Mouse (Mus musculus): ENCODE measurements at regions not wholly inside any gene's neighbourhood (a gene's known extent, or its start where the extent isn't known, plus 50 kb on each side); places are given as distances from the start of the nearest gene placed in this dataset.

GRCm38 (mm10) chr5:73758534-73758933 lies 107.4 kb downstream of the Spata18 start:
- TF ChIP-seq POU5F1 (IDR thresholded peaks at IDR 0.05; ENCODE audit: borderline replicate concordance, low read length), result no peak
- no peaks in the 10 kb centered on the region for H3K27me3 ChIP-seq (ENCODE audit: insufficient read depth, low read length)
- no peaks in the 10 kb centered on the region for H3K36me3 ChIP-seq (ENCODE audit: insufficient read depth, low read length)
- H3K4me1 ChIP-seq (replicated peaks; ENCODE audit: low read depth, low read length), result no peaks in the 10 kb centered on the region
- H3K9me3 ChIP-seq (ENCODE audit: low read length), result no peaks in the 10 kb centered on the region
- no peak overlapping the region for H3K4me3 ChIP-seq (replicated peaks; ENCODE audit: low read length)

DNA sequence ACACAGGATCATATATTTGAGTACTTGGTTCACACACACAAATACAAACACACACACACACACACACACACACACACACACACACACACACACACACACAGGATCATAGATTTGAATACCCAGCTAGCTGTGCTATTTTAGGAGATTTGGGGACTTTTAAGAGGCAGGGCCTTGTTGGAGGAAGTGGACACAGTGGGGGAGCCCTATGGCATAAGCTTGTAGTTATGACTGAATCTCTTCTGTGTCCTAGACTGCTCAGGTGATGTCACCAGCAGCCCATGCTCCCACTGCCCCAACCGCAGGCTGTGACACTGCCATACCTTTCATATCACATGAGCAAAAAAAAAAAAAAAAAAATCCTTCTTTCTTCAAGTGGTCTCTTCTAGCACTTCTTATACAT lies 110.1 kb downstream of the Spata18 start:
- Histone ChIP-seq H3K36me3 (ENCODE audit: insufficient read depth, low read length) (no peaks in the 10 kb centered on the region), H3K9me3 (ENCODE audit: low read length) (no peaks in the 10 kb centered on the region), H3K4me1 (replicated peaks; ENCODE audit: low read depth, low read length) (no peaks in the 10 kb centered on the region), H3K4me3 (replicated peaks; ENCODE audit: low read length) (no peak overlapping the region), H3K27me3 (ENCODE audit: insufficient read depth, low read length) (no peaks in the 10 kb centered on the region)
- no peak for TF ChIP-seq NANOG (IDR thresholded peaks at IDR 0.05; ENCODE audit: borderline replicate concordance, low read length)
- TF ChIP-seq CTCF (conservative IDR thresholded peaks at IDR 0.05; ENCODE audit: low read length), result no peak
- no peak for TF ChIP-seq POU5F1 (IDR thresholded peaks at IDR 0.05; ENCODE audit: borderline replicate concordance, low read length)

DNA sequence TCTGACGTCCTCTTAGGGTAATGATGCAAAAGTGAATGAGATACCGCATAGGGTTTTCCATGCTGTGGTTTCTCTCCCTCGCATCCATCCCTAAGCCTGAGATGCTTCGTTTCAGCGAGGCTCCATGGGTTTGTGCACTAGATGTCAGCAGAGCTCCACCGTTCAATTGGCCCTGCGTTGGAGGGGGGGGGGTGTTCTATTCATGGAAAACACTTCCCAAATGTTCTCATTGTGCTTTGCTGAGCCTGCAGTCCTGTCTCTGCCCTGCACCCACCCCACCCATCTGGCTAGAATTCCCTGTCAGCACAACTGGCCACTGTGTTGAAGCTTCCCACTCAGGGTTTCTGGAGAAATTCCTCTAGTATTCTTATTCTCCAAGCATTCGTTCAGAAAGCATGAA lies 110.5 kb downstream of the Spata18 start:
- Histone ChIP-seq H3K36me3 (ENCODE audit: insufficient read depth, low read length) (no peaks in the 10 kb centered on the region), H3K9me3 (ENCODE audit: low read length) (no peaks in the 10 kb centered on the region), H3K4me1 (replicated peaks; ENCODE audit: low read depth, low read length) (no peaks in the 10 kb centered on the region), H3K4me3 (replicated peaks; ENCODE audit: low read length) (no peak overlapping the region), H3K27me3 (ENCODE audit: insufficient read depth, low read length) (no peaks in the 10 kb centered on the region)
- TF ChIP-seq CTCF (conservative IDR thresholded peaks at IDR 0.05; ENCODE audit: low read length), result no peak
- no peak for TF ChIP-seq POU5F1 (IDR thresholded peaks at IDR 0.05; ENCODE audit: borderline replicate concordance, low read length)
- TF ChIP-seq NANOG (IDR thresholded peaks at IDR 0.05; ENCODE audit: borderline replicate concordance, low read length), result no peak

DNA sequence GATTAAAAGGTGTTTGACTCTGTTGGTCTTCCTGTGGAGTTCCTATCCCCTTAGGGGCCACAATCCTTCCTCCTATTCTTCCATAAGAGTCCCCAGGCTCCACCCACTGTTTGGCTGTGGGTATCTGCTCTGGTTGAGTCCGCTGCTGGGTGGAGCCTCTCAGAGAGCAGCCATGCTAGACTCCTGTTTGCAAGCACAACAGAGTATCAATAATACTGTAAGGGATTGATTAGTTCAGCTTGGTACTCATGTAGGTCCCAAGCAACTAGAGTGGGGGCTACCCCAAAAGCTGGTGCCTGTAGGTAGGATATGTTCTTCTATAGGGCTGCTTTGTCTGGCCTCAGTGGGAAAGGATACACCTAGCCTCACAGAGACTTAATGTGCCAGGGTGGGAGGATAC lies 113.0 kb downstream of the Spata18 start:
- Histone ChIP-seq H3K4me3 (replicated peaks; ENCODE audit: low read length) (no peak overlapping the region), H3K4me1 (replicated peaks; ENCODE audit: low read depth, low read length) (no peaks in the 10 kb centered on the region), H3K27me3 (ENCODE audit: insufficient read depth, low read length) (no peaks in the 10 kb centered on the region), H3K9me3 (ENCODE audit: low read length) (no peaks in the 10 kb centered on the region), H3K36me3 (ENCODE audit: insufficient read depth, low read length) (no peaks in the 10 kb centered on the region)
- TF ChIP-seq POU5F1 (IDR thresholded peaks at IDR 0.05; ENCODE audit: borderline replicate concordance, low read length), result no peak
- no peak for TF ChIP-seq CTCF (conservative IDR thresholded peaks at IDR 0.05; ENCODE audit: low read length)
- TF ChIP-seq NANOG (IDR thresholded peaks at IDR 0.05; ENCODE audit: borderline replicate concordance, low read length), result no peak

GRCm38 (mm10) chr5:73765466-73765865 lies 114.3 kb downstream of the Spata18 start:
- H3K4me3 ChIP-seq (replicated peaks; ENCODE audit: low read length), result no peak overlapping the region
- TF ChIP-seq NANOG (IDR thresholded peaks at IDR 0.05; ENCODE audit: borderline replicate concordance, low read length) (no peak), POU5F1 (IDR thresholded peaks at IDR 0.05; ENCODE audit: borderline replicate concordance, low read length) (no peak)
- no peaks in the 10 kb centered on the region for H3K36me3 ChIP-seq (ENCODE audit: insufficient read depth, low read length)
- H3K27me3 ChIP-seq (ENCODE audit: insufficient read depth, low read length), result no peaks in the 10 kb centered on the region
- H3K9me3 ChIP-seq (ENCODE audit: low read length), result no peaks in the 10 kb centered on the region
- H3K4me1 ChIP-seq (replicated peaks; ENCODE audit: low read depth, low read length), result no peaks in the 10 kb centered on the region

DNA sequence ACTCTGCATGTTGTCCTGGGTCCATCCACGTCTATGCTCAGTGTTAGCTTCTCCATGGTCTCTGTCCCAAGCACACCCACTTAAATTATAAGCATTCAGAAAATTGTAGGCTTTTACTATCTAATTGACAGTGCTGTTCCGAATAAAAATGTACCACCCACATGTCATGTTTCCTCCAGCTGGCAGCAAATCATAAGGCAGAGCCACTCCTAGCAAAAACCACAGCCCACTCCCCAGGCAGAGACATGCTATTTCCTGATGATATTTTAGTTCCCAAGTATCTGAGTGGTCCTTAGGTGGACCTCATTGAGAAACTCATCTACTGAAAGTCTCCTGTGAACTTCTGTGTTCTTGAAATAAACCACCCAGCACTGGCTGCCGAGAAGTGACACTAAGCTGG lies 117.1 kb downstream of the Spata18 start:
- peaks cover under 1% of the 10 kb centered on the region for H3K9me3 ChIP-seq (ENCODE audit: low read length)
- no peak overlapping the region for H3K4me3 ChIP-seq (replicated peaks; ENCODE audit: low read length)
- H3K36me3 ChIP-seq (ENCODE audit: insufficient read depth, low read length), result no peaks in the 10 kb centered on the region
- H3K4me1 ChIP-seq (replicated peaks; ENCODE audit: low read depth, low read length), result no peaks in the 10 kb centered on the region
- H3K27me3 ChIP-seq (ENCODE audit: insufficient read depth, low read length), result no peaks in the 10 kb centered on the region
- TF ChIP-seq POU5F1 (IDR thresholded peaks at IDR 0.05; ENCODE audit: borderline replicate concordance, low read length), result no peak
- no peak for TF ChIP-seq CTCF (conservative IDR thresholded peaks at IDR 0.05; ENCODE audit: low read length)
- TF ChIP-seq NANOG (IDR thresholded peaks at IDR 0.05; ENCODE audit: borderline replicate concordance, low read length), result no peak

DNA sequence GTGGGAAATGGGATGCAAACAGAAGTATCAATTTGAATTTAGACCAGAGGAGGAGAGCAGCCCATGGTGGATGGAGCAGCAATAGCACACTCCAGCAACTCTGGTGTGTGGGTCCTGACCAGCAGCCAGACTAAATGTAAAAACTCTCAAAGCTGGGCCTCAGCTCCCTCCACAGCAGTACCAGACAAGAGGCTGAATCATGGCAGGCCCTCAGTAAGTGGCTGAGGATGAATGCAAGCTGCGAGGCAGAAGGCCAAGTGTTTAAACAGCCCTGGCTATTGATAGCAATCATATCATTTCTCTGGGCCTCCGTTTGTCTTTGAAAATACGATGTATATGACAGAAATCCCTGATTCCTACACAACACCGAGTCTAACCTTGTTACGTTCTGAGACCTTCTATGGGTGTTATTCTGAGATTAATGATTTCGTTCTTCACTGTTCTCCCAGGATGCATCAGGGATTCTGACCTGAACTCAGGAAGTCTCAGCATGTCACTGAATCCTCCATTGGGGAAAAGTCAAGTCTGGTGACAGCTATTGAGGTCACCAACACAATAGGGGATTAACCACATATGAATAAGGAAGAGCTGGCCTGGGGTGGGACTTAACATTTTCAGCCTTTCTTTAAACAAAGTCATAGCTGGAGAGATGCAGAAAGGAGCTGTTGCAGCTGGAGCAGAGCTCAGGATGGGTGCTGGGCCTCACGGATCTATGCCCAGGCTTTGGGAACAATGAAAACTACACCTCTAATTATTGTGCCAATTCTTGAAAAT lies 124.8 kb downstream of the Spata18 start:
- Histone ChIP-seq H3K9me3 (ENCODE audit: low read length) (peaks cover 24% of the 10 kb centered on the region), H3K4me3 (replicated peaks; ENCODE audit: low read length) (no peak overlapping the region), H3K36me3 (ENCODE audit: insufficient read depth, low read length) (no peaks in the 10 kb centered on the region), H3K4me1 (replicated peaks; ENCODE audit: low read depth, low read length) (no peaks in the 10 kb centered on the region), H3K27me3 (ENCODE audit: insufficient read depth, low read length) (no peaks in the 10 kb centered on the region)
- TF ChIP-seq CTCF (conservative IDR thresholded peaks at IDR 0.05; ENCODE audit: low read length) (no peak), NANOG (IDR thresholded peaks at IDR 0.05; ENCODE audit: borderline replicate concordance, low read length) (no peak), POU5F1 (IDR thresholded peaks at IDR 0.05; ENCODE audit: borderline replicate concordance, low read length) (no peak)

DNA sequence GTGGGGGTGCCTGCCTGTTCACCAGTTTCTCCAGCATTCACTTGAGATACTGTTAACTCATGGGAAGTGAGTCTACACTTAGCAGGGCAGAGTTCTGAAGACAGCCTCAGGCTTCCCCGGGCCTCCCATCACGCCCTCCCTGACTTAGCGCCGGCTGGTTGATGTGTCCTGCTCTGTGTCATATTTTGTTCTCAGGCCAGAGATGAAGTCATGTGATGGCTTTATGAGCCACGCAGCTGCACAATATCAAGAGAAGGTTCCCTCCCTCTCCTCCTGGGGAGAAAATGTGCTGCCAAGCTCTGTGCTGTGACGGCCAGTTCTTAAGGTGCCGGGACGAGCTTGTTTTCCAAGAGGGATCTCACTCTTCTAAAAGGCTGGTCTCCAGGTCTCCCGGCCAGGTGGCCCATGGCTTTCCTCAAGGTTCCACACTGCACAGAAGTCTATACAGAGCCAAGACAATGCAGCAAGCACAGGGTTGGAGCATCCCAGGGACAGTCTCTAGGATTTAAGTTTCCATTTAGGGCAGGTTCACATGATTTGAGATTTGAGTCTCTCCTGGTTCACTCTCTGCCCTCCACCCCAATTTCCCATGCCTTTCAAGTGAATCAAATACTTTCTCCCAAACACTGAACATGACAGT lies 126.2 kb downstream of the Spata18 start:
- Histone ChIP-seq H3K4me3 (replicated peaks; ENCODE audit: low read length) (no peak overlapping the region), H3K9me3 (ENCODE audit: low read length) (peaks cover 24% of the 10 kb centered on the region), H3K36me3 (ENCODE audit: insufficient read depth, low read length) (no peaks in the 10 kb centered on the region), H3K4me1 (replicated peaks; ENCODE audit: low read depth, low read length) (peaks cover 11% of the 10 kb centered on the region), H3K27me3 (ENCODE audit: insufficient read depth, low read length) (no peaks in the 10 kb centered on the region)
- no peak for TF ChIP-seq CTCF (conservative IDR thresholded peaks at IDR 0.05; ENCODE audit: low read length)
- TF ChIP-seq NANOG (IDR thresholded peaks at IDR 0.05; ENCODE audit: borderline replicate concordance, low read length), result no peak
- TF ChIP-seq POU5F1 (IDR thresholded peaks at IDR 0.05; ENCODE audit: borderline replicate concordance, low read length), result no peak

Measured in E14TG2a.4 (cell line).